Mouse (Mus musculus) kidney, postnatal 4 days (tissue): ENCODE data around the gene Siglec1.

Experiments
- DNase-seq, 2 experiments: peaks; one replicate each; pipeline ENCODE4 v3.0.0; 2021; ENCODE audit warnings: mixed read lengths in 2 of 2

The Siglec1 gene

DNA sequence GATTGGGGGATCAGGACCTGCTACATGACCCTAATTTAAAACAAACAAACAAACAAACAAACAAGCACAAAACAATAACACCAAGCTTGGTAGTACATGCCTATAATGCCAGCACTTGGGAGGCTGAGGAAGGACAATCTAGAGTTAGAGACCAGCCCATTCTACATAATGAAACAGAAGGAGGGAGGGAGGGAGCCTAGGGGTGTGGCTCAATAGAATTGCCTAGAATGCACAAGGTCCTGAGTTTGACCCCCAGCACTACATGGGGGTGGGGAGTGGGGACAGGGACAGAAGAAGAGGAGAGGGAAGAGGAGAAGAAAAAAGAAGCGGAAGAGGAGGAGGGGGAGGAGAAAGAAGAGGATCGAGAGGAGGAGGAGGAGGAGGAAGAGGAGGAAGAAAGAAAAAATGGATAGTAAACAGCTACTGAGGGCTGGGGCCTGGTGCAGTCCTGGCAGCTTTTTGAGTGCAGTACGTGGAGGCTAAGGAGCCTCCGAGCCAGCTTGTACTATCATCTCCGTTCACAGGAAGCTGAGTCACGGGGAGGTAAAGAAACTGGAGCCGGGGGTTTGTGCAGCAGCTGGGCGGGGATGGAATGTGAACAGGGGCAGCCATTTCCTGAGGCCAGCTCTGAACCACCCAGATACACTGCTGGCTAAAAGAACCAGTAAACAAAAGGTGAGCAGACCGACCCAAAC lies 9.7 kb upstream of the Siglec1 start:
- peak; percentile 63 to 74 for DNase-seq

- peak; percentile 84 to 86 for DNase-seq
These were observed 8.3 kb upstream of the Siglec1 start for GRCm38 (mm10) chr2:131094823-131095222.

DNA sequence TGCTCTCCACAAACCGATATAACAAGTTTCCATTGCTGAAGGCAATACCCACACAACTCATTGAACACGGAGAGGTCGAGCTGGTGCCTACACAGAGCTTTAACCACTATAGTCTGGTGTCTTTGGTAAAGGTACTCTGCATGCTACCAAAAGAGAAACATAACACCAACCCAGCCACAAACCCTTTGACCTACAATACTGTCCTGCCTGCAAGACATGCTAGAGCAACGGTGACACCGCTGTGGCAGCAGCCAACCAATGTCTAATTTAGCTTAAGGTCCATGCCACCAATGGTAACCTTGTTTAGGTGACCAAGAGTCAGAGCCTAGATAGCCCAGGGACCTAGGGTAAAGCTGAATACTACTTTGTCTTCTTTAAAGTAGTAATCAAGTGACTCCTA lies 7.0 kb upstream of the Siglec1 start:
- no peak for DNase-seq

GRCm38 (mm10) chr2:131090852-131091251 lies 4.3 kb upstream of the Siglec1 start:
- DNase-seq: peak in 1 of 2 experiments; percentile 34

DNA sequence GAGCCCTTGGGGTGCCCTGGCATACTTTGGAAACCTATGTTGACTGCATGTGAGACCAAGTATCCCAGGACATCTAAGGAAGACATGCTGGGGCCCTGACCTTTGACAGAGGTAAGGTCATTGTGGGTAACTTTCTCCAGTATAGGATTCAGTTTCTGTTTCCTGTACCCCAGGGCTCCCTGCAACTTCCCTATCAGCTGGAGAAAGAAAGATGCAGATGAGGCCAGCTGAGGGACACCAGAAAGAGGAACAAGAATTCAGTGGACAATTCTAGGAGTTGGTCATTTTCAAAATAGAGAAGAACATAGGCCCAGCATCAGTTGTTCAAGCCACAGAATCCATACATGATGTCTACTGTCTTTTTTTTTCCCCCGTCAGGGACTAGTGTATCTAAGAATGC lies 3.1 kb upstream of the Siglec1 start:
- DNase-seq: no peak

DNA sequence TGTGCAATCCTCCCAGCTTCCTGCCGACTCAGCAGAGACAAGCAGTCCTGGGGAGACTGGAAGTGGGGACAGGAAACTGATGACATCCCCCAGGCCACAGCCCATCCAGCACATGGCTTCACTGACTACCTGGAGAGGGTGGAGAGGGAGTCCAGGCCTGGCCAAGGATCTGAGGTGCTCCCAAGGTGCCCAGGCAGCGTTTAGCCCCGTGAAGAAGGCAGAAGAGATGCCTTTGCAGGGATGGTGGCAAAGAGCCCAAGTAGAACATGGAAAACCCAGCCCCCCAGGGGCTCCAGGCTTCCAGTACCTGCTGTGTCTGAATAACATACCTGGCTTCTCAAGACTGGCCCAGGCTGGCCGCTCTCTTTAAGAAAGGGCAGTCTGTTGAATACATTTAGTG lies 2.0 kb upstream of the Siglec1 start:
- no peak for DNase-seq

DNA sequence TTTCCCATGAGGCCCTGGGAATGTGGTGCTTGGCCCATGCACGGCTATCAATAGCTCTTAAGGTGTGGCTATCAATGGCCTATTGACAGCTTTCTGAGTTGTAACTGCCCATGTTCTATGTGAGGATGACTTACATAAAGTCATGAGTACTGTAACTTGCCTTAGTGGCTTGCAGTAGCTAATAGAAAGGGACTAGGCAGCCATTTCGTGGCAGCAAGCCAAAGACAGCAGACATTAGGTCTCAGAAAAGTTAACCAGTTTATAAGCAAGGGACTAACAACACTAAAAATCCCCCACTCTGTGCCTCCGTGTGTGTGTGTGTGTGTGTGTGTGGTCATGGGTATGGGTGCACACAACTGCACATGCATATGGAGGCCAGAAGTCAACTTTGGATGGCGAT lies 2.4 kb downstream of the Siglec1 start:
- peak; percentile 54 to 58 for DNase-seq

GRCm38 (mm10) chr2:131080507-131080906 lies 6.1 kb downstream of the Siglec1 start:
- DNase-seq: no peak

DNA sequence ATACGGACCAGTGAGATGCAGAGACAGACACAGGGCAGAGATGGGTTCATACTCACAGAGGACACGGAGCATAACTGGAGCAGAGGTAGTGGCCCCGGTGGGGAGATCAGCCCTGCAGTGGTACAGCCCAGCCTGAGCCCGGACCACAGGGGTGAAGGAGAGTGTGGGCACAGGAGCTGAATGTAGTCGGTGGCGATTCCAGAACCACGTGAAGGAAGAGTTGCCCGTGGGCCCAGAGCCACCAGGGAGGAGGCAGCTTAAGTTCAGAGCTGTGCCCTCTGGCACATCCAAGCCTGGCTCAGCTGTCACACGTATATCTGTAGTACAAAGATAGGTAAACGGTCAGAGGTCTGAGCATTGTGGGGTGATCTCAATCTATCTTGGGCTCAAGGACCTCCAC lies 14.0 kb downstream of the Siglec1 start:
- DNase-seq: no peak

- peak; percentile 81 to 83 for DNase-seq
These were observed 19.1 kb downstream of the Siglec1 start for GRCm38 (mm10) chr2:131067481-131067880.

GRCm38 (mm10) chr2:131066342-131066741 lies 20.2 kb downstream of the Siglec1 start:
- DNase-seq: peak in 1 of 2 experiments; percentile 26

- peak; percentile 50 to 51 for DNase-seq
These were observed 23.1 kb downstream of the Siglec1 start, which contains the start of gene Adam33 for GRCm38 (mm10) chr2:131063404-131063864. Adam33 (minus strand) TSS chr2:131063814.

DNA sequence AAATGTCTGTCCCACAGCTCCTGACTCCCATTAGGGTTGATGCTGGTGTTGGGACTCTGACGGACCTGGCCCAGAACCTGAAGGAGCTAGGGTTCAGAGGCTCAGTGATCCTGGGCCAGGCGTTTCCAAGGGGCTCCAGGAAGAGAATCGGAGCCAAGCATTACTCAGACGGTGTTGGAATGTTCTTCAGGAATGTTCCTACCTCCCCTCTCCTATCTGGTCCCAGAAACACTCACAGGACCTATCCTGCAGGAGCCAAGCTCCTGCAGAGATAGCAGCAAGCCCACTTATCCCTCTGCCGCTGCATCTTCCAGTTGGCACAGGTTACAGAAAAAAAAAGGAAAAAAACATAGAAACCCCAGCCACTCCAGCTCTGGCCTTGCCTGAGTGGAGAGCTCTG lies 25.0 kb downstream of the Siglec1 start:
- DNase-seq: no peak

GRCm38 (mm10) chr2:131060784-131061183 lies 25.8 kb downstream of the Siglec1 start:
- no peak for DNase-seq

- no peak for DNase-seq
These were observed 26.6 kb downstream of the Siglec1 start for GRCm38 (mm10) chr2:131059781-131060540.

GRCm38 (mm10) chr2:131059377-131059776 lies 27.2 kb downstream of the Siglec1 start:
- peak; percentile 64 to 70 for DNase-seq

DNA sequence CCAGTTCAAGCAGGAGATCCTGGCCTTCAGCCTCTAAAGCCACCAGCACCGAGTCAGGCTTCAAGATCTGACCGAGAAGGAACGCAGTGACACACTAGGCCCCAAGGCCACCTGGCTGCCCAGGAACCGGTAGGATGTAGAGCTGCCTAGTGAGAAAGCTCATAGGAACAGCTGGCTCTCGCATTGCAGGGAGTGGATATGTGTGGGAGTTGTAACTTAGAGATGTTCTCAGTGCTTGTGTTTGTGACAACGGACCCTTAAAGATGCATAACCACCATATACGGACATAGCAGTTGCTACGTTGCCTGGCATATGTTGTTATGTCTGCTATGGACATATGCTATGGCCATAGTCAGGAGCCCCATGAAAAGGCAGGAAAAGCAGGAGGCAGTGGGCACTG lies 27.9 kb downstream of the Siglec1 start:
- DNase-seq: no peak

DNA sequence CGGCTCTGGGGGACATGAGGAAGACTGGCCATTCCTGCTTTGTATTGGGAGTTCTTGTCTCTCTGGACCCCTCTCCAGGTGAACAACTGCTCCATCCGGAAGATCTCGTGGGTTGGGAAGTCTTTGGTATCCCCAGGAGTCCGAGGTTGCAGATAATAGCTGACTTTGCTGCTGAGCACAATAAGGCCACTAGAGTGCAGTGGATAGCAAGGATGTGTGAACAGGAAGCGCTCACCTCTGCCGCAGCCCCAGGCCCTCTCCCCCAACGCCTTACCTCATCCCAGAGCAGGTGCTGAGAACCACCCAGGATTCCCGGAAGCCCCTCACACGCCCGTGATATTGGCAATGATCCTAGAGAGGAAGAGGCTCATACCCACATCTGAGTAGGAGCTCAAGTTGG lies 30.4 kb downstream of the Siglec1 start:
- peak; percentile 48 to 63 for DNase-seq

GRCm38 (mm10) chr2:131055631-131056030 lies 30.9 kb downstream of the Siglec1 start:
- DNase-seq: peak; percentile 81 to 86

GRCm38 (mm10) chr2:131054646-131055264 lies 31.8 kb downstream of the Siglec1 start:
- DNase-seq: no peak

DNA sequence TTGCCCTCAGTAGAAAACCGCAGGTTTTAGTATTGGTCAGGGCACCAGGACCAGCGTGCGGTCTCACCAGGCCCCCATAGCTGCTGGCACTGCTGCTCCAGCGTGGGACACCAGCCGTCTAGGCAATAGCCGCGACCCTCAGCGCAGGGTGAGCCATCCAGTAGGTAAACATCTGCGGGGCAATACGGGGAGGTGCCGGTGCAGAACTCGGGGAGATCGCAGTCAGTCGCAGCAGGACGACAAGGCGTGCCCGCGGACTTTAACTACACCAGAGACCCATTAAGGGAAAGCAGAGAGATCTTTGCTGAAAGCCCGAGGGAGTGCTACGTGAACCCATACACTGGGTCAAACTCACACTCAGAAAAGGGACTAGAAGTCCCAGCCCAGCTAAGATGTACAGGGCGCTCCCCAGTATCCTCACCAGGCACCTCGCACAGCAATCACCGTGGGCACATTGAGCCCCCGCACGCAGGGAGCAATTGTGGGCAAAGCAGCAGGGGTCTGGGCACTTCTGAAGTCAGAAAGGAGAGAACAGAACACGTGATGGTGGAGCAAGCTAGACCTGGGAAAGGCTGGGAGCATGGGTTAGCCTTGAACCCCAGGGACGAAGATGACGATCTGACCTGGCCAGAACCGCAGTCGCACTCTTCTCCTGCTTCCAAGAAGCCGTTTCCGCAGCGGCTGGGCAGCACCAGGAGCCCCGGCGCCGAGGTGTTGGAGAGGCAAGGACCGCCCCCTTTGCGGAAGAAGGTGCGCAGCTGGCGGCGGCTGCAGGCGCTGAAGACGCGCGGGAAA lies 32.5 kb downstream of the Siglec1 start:
- peak; percentile 49 for DNase-seq

GRCm38 (mm10) chr2:131052862-131053418 lies 33.6 kb downstream of the Siglec1 start:
- no peak for DNase-seq
